Mouse (Mus musculus) ES-E14 (cell line): Measurements from ENCODE around the gene Gprin1. TPM values are rescaled to one million over a fixed set of nuclear protein-coding genes. Genes with fewer than 3 reads are reported as not detected.
A peak's percentile ranks its signal among the peaks of the same experiment; 100 is the strongest.

Experiments used
- DNase-seq: peaks from one replicate; pipeline ENCODE4 v3.0.0-alpha.2; 2013; ENCODE audit warnings: low read depth, low spot score
- H3K27ac ChIP-seq: 2 replicates; pipeline ENCODE4 v1.5.1; 2012; ENCODE audit warnings: low read depth, mild to moderate bottlenecking, low read length, moderate library complexity, mixed read lengths; ENCODE audit not compliant: poor library complexity, insufficient read depth, severe bottlenecking
- H3K36me3 ChIP-seq: 2 replicates; pipeline ENCODE4 v1.6.1; 2012; ENCODE audit warnings: mild to moderate bottlenecking, low read length, moderate library complexity, mixed read lengths; ENCODE audit not compliant: control insufficient read depth, poor library complexity, insufficient read depth, severe bottlenecking
- H3K4me1 ChIP-seq, 2 experiments: fragments of 150-350 bp in 1 of 2; sonication (generic) in 1 of 2; 2 replicates each; pipeline ENCODE4 v1.6.1; 2012; ENCODE audit warnings: low read length in 2 of 2, mild to moderate bottlenecking in 1 of 2, mixed read lengths in 1 of 2; ENCODE audit not compliant: control insufficient read depth in 2 of 2, insufficient read depth in 2 of 2, poor library complexity in 1 of 2
- H3K4me3 ChIP-seq, 2 experiments: fragments of 150-350 bp in 1 of 2; sonication (generic) in 1 of 2; 2 replicates each; pipeline ENCODE4 v1.5.1; 2012; ENCODE audit warnings: low read length in 2 of 2, low read depth in 1 of 2, mild to moderate bottlenecking in 1 of 2, mixed read lengths in 1 of 2; ENCODE audit not compliant: insufficient read depth in 1 of 2, poor library complexity in 1 of 2, severe bottlenecking in 1 of 2
- H3K9ac ChIP-seq: 2 replicates; pipeline ENCODE4 v1.6.1; 2012; ENCODE audit warnings: low read depth, mild to moderate bottlenecking, low read length, mixed read lengths; ENCODE audit not compliant: poor library complexity, insufficient read depth, severe bottlenecking
- H3K9me3 ChIP-seq: fragments of 150-350 bp; sonication (generic); 2 replicates; pipeline ENCODE4 v1.6.1; 2012; ENCODE audit warnings: low read depth, mild to moderate bottlenecking, low read length; ENCODE audit not compliant: control insufficient read depth, insufficient read depth
- CHD2 ChIP-seq: IDR thresholded peaks from 2 replicates; pipeline ENCODE4 v1.6.1; 2014; ENCODE audit warnings: mild to moderate bottlenecking, low read depth, low read length, inconsistent platforms
- HCFC1 ChIP-seq: IDR thresholded peaks from 2 replicates; pipeline ENCODE4 v1.6.1; 2012; ENCODE audit warnings: low read length, inconsistent platforms, borderline replicate concordance; ENCODE audit not compliant: insufficient read depth
- MAFK ChIP-seq: IDR thresholded peaks from 2 replicates; pipeline ENCODE4 v1.6.1; 2014; ENCODE audit warnings: mild to moderate bottlenecking, low read depth, low read length, inconsistent platforms; ENCODE audit not compliant: insufficient read depth
- ZC3H11A ChIP-seq: IDR thresholded peaks from 2 replicates; pipeline ENCODE4 v1.6.1; 2012; ENCODE audit warnings: low read depth, mild to moderate bottlenecking, inconsistent platforms, low read length, borderline replicate concordance
- ZNF384 ChIP-seq: IDR thresholded peaks from 2 replicates; pipeline ENCODE4 v1.6.1; 2012; ENCODE audit warnings: low read depth, low read length, inconsistent platforms
- in situ Hi-C, 2 experiments: fragments of 600-800 bp; cut with MboI; formaldehyde crosslinking; loops; one replicate each; pipeline ENCODE4 v1.15.1; 2025; ENCODE audit warnings: low sequenced_read_pairs in 2 of 2, inconsistent platforms in 1 of 2; ENCODE audit not compliant: unreplicated experiment in 2 of 2
- total RNA-seq: library from RNA; depleted of rRNA; stranded (reverse); fragments of 300-350 nt; gene quantifications from 2 replicates; pipeline ENCODE4 v1.2.3, GENCODE M21; 2012; rRNA removed

Gprin1 gene
- total RNA-seq = 0.37 and 0.58 TPM in 2 replicates

DNA sequence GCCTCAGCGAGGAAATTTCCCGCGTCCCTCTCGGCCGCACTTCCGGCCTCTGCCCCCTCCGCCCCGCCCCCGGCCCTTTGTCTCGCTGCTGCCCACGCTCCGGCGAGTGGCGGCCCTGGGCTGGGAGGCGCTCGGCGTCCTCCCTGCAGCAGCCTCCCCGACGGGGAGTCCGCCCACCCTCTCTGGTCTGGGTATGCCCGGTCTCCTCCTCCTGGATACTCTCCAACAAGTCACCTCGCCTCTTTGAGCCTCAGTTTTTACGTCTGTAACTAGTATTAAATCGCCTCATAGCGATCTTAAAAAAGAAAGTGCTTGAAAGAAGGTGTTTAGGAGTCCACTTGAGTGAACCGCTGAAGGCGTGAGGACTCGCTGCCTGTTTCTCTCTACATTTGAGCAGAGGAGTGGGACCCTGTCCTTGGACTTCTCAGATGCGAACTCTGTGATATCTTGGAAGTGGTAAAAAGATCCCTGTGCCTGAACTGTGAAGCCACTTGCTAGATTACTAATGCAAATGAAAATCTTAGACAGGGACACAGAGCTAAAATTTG, at the start of gene Gprin1:
Gene Gprin1, minus strand, starts transcription at position 11 of the 548 bp plus-strand sequence.
- TF ChIP-seq MAFK = no peak
- no peak within 1 kb of the TSS for H3K27ac ChIP-seq
- peak within 1 kb of the TSS; percentile 52 for H3K9ac ChIP-seq
- no peaks in the 10 kb centered on the region for H3K36me3 ChIP-seq
- DNase-seq = no peak
- in situ Hi-C loops = no loop called here
- no peaks in the 10 kb centered on the region for H3K9me3 ChIP-seq
- peak within 1 kb of the TSS; percentile 79 to 89 for H3K4me3 ChIP-seq
- peaks cover 0 to 2% of the 10 kb centered on the region in 2 experiments; a peak in 1 of 4 replicates for H3K4me1 ChIP-seq

DNA sequence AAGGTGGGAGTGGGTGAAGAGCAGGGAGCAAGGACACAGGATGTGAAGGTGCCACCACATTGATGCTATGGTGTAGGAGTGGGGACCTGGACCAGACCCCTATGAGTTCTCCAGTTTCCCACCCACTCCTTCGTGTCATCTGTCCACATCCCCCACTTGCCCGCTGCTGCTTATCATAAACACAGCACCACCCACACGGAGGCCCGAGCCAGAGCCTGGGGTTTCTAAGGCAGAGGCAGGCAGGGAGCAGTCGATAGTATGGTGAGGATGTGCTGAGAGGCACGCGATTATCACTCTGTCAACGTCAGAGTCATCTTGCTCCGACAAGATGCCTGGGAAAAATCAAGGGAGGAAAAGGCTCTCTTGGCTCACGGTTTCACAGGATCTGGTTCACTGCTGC, 49.1 kb upstream of the Gprin1 start:
- no peak overlapping the region for H3K27ac ChIP-seq
- no peak overlapping the region for H3K4me3 ChIP-seq
- DNase-seq = no peak
- peaks cover 0 to 8% of the 10 kb centered on the region in 2 experiments; a peak in 2 of 4 replicates for H3K4me1 ChIP-seq
- in situ Hi-C loops = loop anchor here in 1 of 2 experiments (10.0 kb wide), 1 partner anchor 266 kb away; no protein-coding TSS in a partner anchor
- no peak overlapping the region for H3K9ac ChIP-seq
- TF ChIP-seq MAFK = no peak
- TF ChIP-seq ZNF384 = no peak
- TF ChIP-seq CHD2 = no peak
- no peak for TF ChIP-seq HCFC1
- no peak for TF ChIP-seq ZC3H11A
- no peaks in the 10 kb centered on the region; the same call in 1 of the 2 replicates for H3K36me3 ChIP-seq
- H3K9me3 ChIP-seq = no peaks in the 10 kb centered on the region

DNA sequence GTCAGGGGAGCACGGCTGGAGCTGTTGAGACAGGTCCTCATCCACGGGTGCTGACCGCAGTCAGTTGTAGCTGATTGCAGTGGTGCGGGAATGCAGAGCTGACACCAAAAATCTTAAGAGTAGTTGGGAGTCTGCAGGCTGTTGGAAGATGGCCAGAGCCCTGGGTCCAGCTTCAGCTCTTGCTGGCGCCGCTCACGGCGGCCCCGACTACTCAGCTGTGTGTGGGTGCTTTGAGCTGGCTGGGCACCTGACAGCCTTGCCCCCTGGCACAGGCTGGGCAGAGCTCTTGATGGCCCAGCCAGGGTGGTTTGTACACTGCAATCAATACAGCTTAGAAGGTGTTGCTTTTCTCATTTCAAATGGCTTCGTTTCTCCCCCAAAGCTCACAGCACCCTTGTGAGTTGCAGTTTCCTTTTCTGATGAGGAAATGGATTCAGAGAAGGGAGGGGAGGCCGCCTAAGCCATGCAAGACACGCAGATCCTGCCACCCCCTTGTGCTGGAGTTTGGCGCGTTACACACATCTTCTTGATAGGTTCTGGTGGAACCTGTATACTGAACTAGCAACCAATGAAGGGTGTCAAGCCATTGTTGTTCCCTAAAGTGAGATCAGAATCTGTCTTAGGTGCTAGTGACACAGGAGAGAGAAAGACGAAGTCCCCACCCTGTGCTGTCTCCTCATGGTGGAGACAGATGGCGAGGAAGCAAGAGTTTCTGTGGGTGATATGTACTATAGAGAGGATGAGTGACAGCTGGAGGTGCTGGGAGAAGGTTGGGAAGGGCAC, 48.4 kb upstream of the Gprin1 start:
- Histone ChIP-seq H3K4me3 (no peak overlapping the region), H3K9ac (no peak overlapping the region), H3K36me3 (no peaks in the 10 kb centered on the region; the same call in 1 of the 2 replicates), H3K4me1 (peaks cover 0 to 11% of the 10 kb centered on the region in 2 experiments; a peak in 2 of 4 replicates), H3K9me3 (no peaks in the 10 kb centered on the region), H3K27ac (no peak overlapping the region)
- in situ Hi-C loops = loop anchor here in 1 of 2 experiments (10.0 kb wide), 1 partner anchor 267 kb away; no protein-coding TSS in a partner anchor
- no peak for DNase-seq
- TF ChIP-seq ZNF384 (no peak), MAFK (no peak), ZC3H11A (no peak), HCFC1 (no peak), CHD2 (no peak)

DNA sequence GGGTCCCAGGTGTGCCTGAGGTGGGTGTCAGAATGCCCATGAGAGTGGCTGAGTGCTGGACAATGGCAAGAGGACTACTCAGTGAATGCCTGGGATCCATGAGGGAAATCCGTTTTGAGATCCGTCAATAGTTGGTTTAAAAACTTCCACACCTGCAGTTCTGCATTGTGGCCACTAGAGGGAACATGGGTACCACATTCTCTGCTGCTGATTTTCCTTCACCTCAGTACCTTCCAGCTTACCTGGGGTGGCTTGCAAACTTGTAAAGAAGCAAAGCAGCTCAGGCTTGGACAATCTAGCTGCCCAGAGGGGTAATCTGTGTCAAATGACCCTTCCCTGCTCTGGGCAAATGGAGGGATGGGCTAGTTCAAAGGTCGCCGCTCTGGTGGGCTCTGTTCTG, 47.7 kb upstream of the Gprin1 start:
- H3K36me3 ChIP-seq = no peaks in the 10 kb centered on the region; the same call in 1 of the 2 replicates
- H3K27ac ChIP-seq = no peak overlapping the region
- no peak overlapping the region for H3K4me3 ChIP-seq
- H3K9ac ChIP-seq = no peak overlapping the region
- TF ChIP-seq CHD2 = no peak
- 0 out of 2 replicates have a peak, but pooled peaks have one; percentile 8 for TF ChIP-seq MAFK
- no peak for TF ChIP-seq ZNF384
- peak; percentile 94 for TF ChIP-seq ZC3H11A
- H3K9me3 ChIP-seq = no peaks in the 10 kb centered on the region
- H3K4me1 ChIP-seq = peaks cover 0 to 16% of the 10 kb centered on the region in 2 experiments; a peak in 2 of 4 replicates
- in situ Hi-C loops = loop anchor here in 1 of 2 experiments (10.0 kb wide), 1 partner anchor 267 kb away; no protein-coding TSS in a partner anchor
- DNase-seq = no peak
